Mouse (Mus musculus): Measurements from ENCODE around the gene Clec16a. TPM values are rescaled to one million over a fixed set of nuclear protein-coding genes. Genes with fewer than 3 reads are reported as not detected.

Gene Clec16a
- total RNA-seq, 2 experiments from 2014 or later, result 26.2 to 28.4 TPM

DNA sequence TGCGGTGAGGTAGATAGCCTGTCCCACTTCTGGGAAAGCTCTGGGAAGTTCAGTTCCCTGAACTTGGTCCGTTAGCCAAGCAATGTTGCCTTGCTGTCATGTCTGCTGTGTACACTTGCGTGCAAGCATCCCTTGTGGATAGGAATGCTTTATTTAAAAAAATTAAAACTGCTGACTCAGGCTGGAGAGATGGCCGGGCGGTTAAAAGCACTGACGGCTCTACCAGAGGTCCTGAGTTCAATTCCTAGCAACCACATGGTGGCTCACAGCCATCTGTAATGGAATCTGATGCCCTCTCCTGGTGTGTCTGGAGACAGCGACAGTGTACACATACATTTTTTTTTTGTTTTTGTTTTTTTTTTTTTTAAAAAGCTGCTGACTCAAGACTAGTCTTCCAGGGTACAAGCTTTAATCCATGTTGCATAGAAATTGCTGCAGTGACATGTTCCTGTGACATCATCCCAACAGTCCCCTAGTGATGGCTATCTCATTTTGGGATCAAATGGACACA, 242.5 kb downstream of the Clec16a start:
- no peak for DNase-seq
- intact Hi-C loops (cut with DNase I; ENCODE audit: low total_unique reads), result loop anchor here (5.0 kb wide), 2 partner anchors 125 to 220 kb away; no protein-coding TSS in a partner anchor

DNA sequence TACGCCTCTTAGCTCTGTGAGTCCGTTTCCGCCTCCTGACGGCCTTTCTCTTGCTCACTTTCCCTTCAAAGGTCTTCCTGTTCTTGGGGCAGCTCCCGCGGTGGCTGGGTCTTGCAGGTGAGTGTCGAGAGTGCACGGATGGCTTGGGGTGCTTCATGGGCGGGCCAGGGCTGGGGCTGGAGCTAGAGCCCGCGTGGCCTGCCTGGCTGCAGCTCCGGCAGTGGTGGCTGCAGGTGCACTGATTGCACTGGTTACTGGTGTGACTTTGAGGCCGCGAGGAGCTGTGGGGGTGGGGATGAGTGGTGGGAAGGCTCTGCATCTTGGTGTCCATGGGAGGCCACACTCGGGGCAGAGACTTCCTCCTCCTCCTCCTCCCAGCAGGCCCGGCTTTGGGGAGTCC, 243.1 kb downstream of the Clec16a start, which contains the start of gene Tnp2:
Gene Tnp2 (minus strand): TSS at position 390 of the 400 bp plus-strand sequence.
- DNase-seq, result no peak
- intact Hi-C loops (cut with DNase I; ENCODE audit: low total_unique reads), result loop anchor here (5.0 kb wide), 2 partner anchors 126 to 221 kb away; no protein-coding TSS in a partner anchor

DNA sequence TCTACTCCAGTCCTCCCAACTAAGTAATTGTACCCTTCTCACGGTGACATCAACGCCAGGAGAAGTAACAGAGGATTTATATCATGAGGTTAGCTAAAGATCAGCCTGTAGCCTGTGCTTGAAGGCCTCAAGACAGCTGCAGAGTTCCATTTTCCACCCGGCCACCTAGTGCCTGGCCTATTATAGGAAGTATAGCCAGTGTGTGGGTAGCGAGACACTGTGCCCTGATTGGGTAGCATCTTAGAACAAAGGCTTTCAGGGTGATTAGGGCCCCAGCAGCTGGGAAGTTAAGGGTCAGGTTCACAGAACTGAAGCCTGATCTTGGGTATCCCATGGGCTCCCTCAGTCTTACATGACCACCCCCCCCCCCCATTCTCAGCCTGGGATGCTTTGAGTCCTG, 243.7 kb downstream of the Clec16a start:
- DNase-seq, result no peak
- intact Hi-C loops (cut with DNase I; ENCODE audit: low total_unique reads), result loop anchor here (5.0 kb wide), 2 partner anchors 127 to 222 kb away; no protein-coding TSS in a partner anchor

DNA sequence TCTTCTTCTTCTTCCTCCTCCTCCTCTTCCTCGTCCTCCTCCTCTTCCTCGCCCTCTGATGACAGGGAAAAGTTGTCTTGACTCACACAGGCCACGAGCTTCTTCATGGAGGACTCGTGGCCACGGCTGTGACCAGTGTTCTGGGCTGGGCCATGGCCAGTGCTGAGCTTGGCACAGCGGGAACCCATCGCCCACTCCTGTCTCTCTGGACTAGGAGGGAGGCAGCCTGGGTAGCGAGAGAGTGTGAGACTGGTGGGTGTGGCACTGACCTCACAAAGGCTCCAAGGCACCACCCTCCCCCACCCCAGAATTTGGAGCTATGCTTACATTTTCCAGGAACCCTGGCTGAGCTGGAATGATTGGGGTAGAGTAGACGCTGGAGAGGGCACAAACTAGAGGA, 245.6 kb downstream of the Clec16a start, which contains the start of gene Prm3:
Gene Prm3 (minus strand): TSS at position 213 of the 400 bp plus-strand sequence.
- no peak for DNase-seq
- intact Hi-C loops (cut with DNase I; ENCODE audit: low total_unique reads), result no loop called here

Other genes starting within 250 kb of the Clec16a start
- 10 to 100 TPM in 1 of 2 experiments, 1 to 10 TPM in 1; 6.4 to 10.1 TPM for gene Emp2, start 231.4 kb upstream of the Clec16a start, total RNA-seq (2021)
- under 1 TPM in 1 of 2 experiments, not detected in 1; 0.18 TPM for gene Tekt5, start 149.8 kb upstream of the Clec16a start, total RNA-seq (2021)
- 1 to 10 TPM; 6.5 to 6.9 TPM for gene Nubp1, start 133.4 kb upstream of the Clec16a start, total RNA-seq (2021)
- under 1 TPM; 0.69 to 0.80 TPM for gene Tvp23a, start 98.0 kb upstream of the Clec16a start, total RNA-seq (2021)
- under 1 TPM; 0.14 to 0.22 TPM for gene Ciita, start 65.3 kb upstream of the Clec16a start, total RNA-seq (2021)
- gene Dexi, start 2.3 kb upstream of the Clec16a start, total RNA-seq (2021), result 10 to 100 TPM; 25.9 to 26.0 TPM
- gene Socs1, start 240.2 kb downstream of the Clec16a start, total RNA-seq (2021), result 1 to 10 TPM in 1 of 2 experiments, under 1 TPM in 1; 0.40 to 1.5 TPM
- gene Tnp2, start 243.3 kb downstream of the Clec16a start, total RNA-seq (2021), result not detected
- gene Prm3, start 245.6 kb downstream of the Clec16a start, total RNA-seq (2021), result not detected

Measured in gastrocnemius, postnatal 14 days (tissue).